Mouse (Mus musculus): ENCODE results near the gene Zfhx2. TPM values are rescaled to one million over a fixed set of nuclear protein-coding genes. Genes with fewer than 3 reads are reported as not detected.

Zfhx2 gene
- polyA plus RNA-seq, 1 experiment from 2014 or later, result 4.3 TPM

DNA sequence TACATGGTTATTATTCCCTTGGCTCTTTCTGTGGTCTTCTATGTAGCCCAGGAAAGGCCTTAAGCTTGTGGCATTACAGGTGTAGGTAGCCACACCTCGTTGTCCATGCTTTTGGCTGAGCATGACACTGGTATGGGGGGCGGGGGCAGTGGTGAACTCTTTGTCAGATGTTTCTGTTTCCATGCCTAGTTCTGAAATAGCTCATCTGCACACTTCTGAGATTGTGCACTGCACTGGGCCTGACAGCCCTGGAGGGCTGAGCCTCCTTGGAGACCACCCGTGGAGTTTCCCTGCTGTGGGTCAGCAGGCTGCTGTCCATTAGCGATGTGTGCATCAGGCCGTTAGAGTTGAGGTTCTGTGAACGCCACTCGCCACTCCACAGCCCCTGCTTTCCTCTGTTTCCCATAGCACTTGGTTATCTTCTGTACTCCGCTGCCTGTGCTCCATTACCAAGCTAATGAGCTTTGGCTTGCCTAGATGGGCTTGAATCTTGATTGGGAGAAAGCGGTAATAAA lies 4.5 kb upstream of the Zfhx2 start:
- no peak for ATAC-seq (ENCODE audit: low FRiP score, low TSS enrichment)
- Histone ChIP-seq H3K4me2 (replicated peaks; ENCODE audit: low read depth, low read length) (peak overlapping the region; percentile 20), H3K9me3 (ENCODE audit: low read length) (no peaks in the 10 kb centered on the region), H3K4me1 (ENCODE audit: insufficient read depth, low read length) (peaks cover 20% of the 10 kb centered on the region), H3K27me3 (ENCODE audit: insufficient read depth, low read length) (no peaks in the 10 kb centered on the region), H3K36me3 (ENCODE audit: insufficient read depth, low read length) (peaks cover 11% of the 10 kb centered on the region; the same call in 1 of the 2 replicates), H3K4me3 (ENCODE audit: low read length) (no peak overlapping the region), H3K27ac (ENCODE audit: low read length) (peak overlapping the region; percentile 39), H3K9ac (replicated peaks; ENCODE audit: low read length) (peak overlapping the region; percentile 35; the same call in 1 of the 2 replicates)
- WGBS, result 54% methylated on average over 9 of the region's 9 CpGs

DNA sequence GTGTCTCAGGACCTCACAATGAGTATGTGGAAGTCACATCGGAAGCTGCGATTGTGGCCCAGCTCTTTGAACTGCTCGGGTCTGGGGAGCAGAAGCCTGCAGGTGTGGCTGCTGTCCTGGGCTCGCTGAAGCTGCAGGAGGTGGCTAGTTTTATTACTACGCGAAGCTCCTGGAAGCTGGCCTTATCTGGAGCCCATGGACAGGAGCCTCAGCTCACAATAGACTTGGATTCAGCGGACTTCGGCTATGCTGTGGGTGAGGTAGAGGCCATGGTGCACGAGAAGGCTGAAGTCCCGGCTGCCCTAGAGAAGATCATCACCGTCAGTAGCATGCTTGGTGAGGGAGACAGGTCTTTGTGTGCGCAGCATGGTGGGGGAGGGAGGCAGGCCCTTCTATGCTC lies 3.5 kb upstream of the Zfhx2 start:
- H3K27me3 ChIP-seq (ENCODE audit: insufficient read depth, low read length), result no peaks in the 10 kb centered on the region
- ATAC-seq (ENCODE audit: low FRiP score, low TSS enrichment), result no peak
- H3K9me3 ChIP-seq (ENCODE audit: low read length), result no peaks in the 10 kb centered on the region
- H3K4me1 ChIP-seq (ENCODE audit: insufficient read depth, low read length), result peaks cover 28% of the 10 kb centered on the region
- H3K4me3 ChIP-seq (ENCODE audit: low read length), result peak overlapping the region; percentile 63
- peak overlapping the region; percentile 74 for H3K9ac ChIP-seq (replicated peaks; ENCODE audit: low read length)
- H3K27ac ChIP-seq (ENCODE audit: low read length), result peak overlapping the region; percentile 78; the same call in 1 of the 2 replicates
- peak overlapping the region; percentile 65 for H3K4me2 ChIP-seq (replicated peaks; ENCODE audit: low read depth, low read length)
- WGBS, result 55% methylated on average over 12 of the region's 12 CpGs
- peaks cover 7% of the 10 kb centered on the region; the same call in 1 of the 2 replicates for H3K36me3 ChIP-seq (ENCODE audit: insufficient read depth, low read length)

DNA sequence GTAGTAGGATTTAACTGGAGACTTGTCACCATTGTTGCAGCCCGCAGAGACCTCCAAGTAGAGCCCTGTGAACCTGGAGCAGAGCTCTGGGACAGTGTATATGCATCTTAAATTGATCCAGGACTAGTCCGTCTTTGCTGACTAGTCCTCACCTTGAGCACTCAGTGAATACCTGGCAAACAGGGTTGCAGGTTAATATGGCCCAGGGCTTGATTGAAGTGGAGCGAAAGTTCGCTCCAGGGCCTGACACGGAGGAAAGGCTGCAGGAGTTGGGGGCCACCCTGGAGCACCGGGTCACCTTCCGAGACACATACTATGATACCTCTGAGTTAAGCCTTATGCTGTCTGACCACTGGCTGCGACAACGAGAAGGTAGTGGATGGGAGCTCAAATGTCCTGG lies 3.1 kb upstream of the Zfhx2 start:
- peaks cover 28% of the 10 kb centered on the region for H3K4me1 ChIP-seq (ENCODE audit: insufficient read depth, low read length)

DNA sequence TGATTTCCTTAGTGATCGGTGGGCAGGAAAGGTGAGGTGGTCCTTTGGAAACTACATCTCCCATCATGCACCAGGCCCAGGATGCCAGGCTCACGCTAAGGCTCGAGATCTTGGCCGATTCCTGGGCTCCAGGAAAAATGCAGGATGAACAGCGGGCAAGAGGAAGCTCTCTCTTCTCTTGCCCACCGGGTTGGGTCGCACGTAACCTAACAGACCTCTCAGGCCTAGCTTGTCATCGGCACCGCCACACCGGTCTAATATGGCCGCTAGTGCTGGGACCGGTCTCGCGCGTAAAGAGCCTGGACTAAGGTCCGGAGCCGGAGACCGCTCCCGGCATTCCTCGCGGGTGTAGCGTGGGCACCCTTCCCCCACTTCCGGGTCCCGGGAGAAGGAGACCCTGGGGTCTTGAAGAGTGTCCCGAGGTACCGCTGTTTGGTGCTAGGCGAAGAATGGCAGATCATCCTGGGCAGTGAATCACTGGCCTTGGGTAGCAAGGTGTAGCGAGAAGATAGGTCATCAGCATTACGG lies 2.6 kb upstream of the Zfhx2 start, which contains the start of gene Thtpa:
Gene Thtpa (plus strand): TSS at position 81 of the 528 bp plus-strand sequence.
- peak within 1 kb of the TSS; percentile 65 for H3K4me2 ChIP-seq (replicated peaks; ENCODE audit: low read depth, low read length)
- H3K9ac ChIP-seq (replicated peaks; ENCODE audit: low read length), result peak within 1 kb of the TSS; percentile 74
- peak; percentile 66 for ATAC-seq (ENCODE audit: low FRiP score, low TSS enrichment)
- H3K4me1 ChIP-seq (ENCODE audit: insufficient read depth, low read length), result peaks cover 28% of the 10 kb centered on the region
- H3K27ac ChIP-seq (ENCODE audit: low read length), result peak within 1 kb of the TSS; percentile 78
- no peaks in the 10 kb centered on the region for H3K27me3 ChIP-seq (ENCODE audit: insufficient read depth, low read length)
- H3K36me3 ChIP-seq (ENCODE audit: insufficient read depth, low read length), result peaks cover 4% of the 10 kb centered on the region; the same call in 1 of the 2 replicates
- H3K4me3 ChIP-seq (ENCODE audit: low read length), result peak within 1 kb of the TSS; percentile 63
- no peaks in the 10 kb centered on the region for H3K9me3 ChIP-seq (ENCODE audit: low read length)
- WGBS, result under 1% methylated on average over 30 of the region's 30 CpGs

More for the DNA sequence above, 3.1 kb upstream of the Zfhx2 start:
- Histone ChIP-seq H3K27ac (ENCODE audit: low read length) (peak overlapping the region; percentile 78), H3K36me3 (ENCODE audit: insufficient read depth, low read length) (peaks cover 7% of the 10 kb centered on the region; the same call in 1 of the 2 replicates), H3K4me2 (replicated peaks; ENCODE audit: low read depth, low read length) (peak overlapping the region; percentile 65), H3K9me3 (ENCODE audit: low read length) (no peaks in the 10 kb centered on the region), H3K9ac (replicated peaks; ENCODE audit: low read length) (peak overlapping the region; percentile 74), H3K4me3 (ENCODE audit: low read length) (peak overlapping the region; percentile 63), H3K27me3 (ENCODE audit: insufficient read depth, low read length) (no peaks in the 10 kb centered on the region)
- 40% methylated on average over 9 of the region's 9 CpGs for WGBS
- no peak for ATAC-seq (ENCODE audit: low FRiP score, low TSS enrichment)

DNA sequence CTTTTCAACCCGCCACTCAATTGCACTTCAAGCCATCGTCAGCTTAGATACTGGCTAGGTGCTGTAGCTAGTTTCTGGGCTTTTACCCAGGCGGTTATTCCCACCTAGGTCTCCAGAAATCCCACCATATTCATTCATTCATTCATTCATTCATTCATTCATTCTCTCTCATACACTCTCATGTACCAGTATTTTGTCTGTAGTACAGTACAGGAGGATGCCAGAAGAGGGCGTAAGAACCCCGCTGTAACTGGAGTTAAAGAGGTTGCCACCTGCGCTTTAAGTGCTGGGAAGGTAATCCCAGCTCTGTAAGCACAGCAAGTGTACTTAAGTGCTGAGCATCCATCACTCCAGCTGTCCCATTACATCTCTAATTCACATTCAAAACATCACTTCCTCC lies 1.8 kb upstream of the Zfhx2 start:
- no peak for ATAC-seq (ENCODE audit: low FRiP score, low TSS enrichment)
- no peak overlapping the region for H3K4me3 ChIP-seq (ENCODE audit: low read length)
- WGBS, result 45% methylated on average over 6 of the region's 6 CpGs

DNA sequence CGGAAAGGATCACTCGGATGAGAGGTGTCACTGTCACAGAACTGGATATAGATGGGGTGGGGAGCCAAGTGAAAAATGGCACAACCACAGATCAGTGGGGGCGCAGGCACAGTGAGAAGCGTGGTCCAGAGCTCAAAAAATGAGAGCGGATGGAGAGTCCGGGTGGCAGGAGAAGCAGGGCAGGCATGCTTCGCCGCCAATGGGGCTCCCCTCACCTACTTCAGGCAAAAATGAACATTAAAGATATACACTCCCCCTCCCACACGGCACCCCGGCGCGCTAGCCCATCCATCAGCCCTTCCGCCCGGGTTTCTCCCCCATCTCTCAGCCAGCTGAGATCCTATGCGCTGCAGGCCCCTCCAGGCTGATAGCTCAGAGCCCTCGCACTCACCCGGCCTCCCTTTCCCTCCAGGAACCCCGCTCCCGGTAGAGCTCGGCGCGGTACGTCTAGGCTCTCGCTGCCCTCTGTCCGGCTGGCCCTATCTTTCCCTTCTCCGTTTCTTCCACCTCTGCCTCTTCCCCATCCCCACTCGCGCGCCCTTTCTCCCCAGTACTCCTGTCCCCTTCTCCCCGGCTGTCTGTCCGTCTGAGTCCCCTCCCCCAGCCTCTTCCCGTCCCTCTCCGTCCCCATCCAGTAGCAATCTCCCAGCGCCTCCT lies 787 bp downstream of the Zfhx2 start:
- no peak for ATAC-seq (ENCODE audit: low FRiP score, low TSS enrichment)
- H3K27ac ChIP-seq (ENCODE audit: low read length), result peak overlapping the region; percentile 79
- H3K4me3 ChIP-seq (ENCODE audit: low read length), result peak overlapping the region; percentile 63
- no peaks in the 10 kb centered on the region for H3K27me3 ChIP-seq (ENCODE audit: insufficient read depth, low read length)
- peak overlapping the region; percentile 75 for H3K4me2 ChIP-seq (replicated peaks; ENCODE audit: low read depth, low read length)
- peak overlapping the region; percentile 72 for H3K9ac ChIP-seq (replicated peaks; ENCODE audit: low read length)
- H3K36me3 ChIP-seq (ENCODE audit: insufficient read depth, low read length), result no peaks in the 10 kb centered on the region
- peaks cover 18% of the 10 kb centered on the region for H3K4me1 ChIP-seq (ENCODE audit: insufficient read depth, low read length)
- H3K9me3 ChIP-seq (ENCODE audit: low read length), result no peaks in the 10 kb centered on the region
- WGBS, result 3% methylated on average over 34 of the region's 34 CpGs

More for the DNA sequence above, 1.8 kb upstream of the Zfhx2 start:
- H3K4me2 ChIP-seq (replicated peaks; ENCODE audit: low read depth, low read length), result peak overlapping the region; percentile 65
- H3K4me1 ChIP-seq (ENCODE audit: insufficient read depth, low read length), result peaks cover 28% of the 10 kb centered on the region
- H3K9me3 ChIP-seq (ENCODE audit: low read length), result no peaks in the 10 kb centered on the region
- no peaks in the 10 kb centered on the region for H3K27me3 ChIP-seq (ENCODE audit: insufficient read depth, low read length)
- no peak overlapping the region for H3K27ac ChIP-seq (ENCODE audit: low read length)
- no peak overlapping the region for H3K9ac ChIP-seq (replicated peaks; ENCODE audit: low read length)
- H3K36me3 ChIP-seq (ENCODE audit: insufficient read depth, low read length), result peaks cover 3% of the 10 kb centered on the region; the same call in 1 of the 2 replicates

DNA sequence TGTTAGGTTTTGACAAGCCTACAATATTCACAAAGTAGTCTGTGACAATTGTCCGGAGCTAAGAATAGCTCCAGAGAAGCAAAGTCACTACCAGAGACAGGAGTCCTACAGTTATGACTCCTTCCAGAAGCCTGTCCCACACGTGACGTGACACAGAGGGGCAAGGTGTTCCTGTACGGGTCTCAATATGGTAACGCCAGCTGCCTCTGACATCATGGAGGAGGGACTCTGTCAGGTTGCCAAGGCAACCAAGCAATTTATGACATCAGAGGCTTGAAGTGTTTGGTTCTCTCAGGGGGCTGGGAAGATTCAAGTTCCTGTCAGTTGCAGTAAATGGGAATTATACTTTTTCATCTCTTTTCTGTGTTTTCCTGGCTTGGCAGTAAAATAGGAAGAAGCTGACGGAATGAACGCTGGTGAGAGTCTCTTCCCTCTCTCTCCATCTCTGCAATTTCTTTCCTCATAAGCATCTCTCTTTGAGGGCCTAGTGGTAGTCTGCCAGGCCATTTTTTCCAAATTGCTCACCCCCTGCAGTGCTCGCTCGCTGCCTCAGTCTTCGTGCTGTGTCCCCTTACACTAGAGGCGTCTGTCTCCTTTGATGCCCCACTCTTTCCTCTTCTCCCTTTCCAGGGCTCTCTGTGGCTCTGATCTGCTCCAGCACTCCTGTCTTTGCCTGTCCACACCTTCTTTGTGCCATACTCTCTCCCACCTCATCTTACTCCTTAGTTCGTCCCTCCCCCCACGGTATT lies 2.8 kb downstream of the Zfhx2 start:
- no peak for ATAC-seq (ENCODE audit: low FRiP score, low TSS enrichment)
- H3K9ac ChIP-seq (replicated peaks; ENCODE audit: low read length), result no peak overlapping the region

DNA sequence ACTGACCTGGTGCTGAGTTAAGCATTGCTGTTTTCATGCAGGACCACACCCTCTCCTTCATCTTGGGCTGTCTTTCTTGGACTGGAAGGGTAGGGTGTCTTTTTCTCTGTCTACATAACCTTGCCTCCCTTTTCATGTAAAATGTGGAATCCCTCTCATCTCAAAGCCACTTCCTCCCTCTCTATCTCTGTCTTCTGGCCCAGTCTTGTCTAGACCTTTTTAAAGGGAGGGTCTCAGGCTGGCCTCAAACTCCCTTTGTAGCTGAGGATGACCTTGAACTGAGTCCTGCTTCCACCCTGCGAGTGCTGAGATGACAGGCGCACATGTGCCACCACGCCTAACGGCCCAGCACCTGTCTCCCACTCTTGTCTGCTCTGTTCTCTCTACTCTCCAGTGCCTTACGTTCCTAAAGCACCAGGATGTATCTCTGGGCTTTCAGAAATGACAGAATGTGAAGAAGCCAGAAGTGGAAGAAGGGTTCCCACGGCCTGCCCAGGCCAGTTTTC lies 6.1 kb downstream of the Zfhx2 start:
- no peak overlapping the region for H3K4me3 ChIP-seq (ENCODE audit: low read length)
- no peak for ATAC-seq (ENCODE audit: low FRiP score, low TSS enrichment)
- WGBS, result 83% methylated on average over 6 of the region's 6 CpGs
- peaks cover 13% of the 10 kb centered on the region for H3K4me1 ChIP-seq (ENCODE audit: insufficient read depth, low read length)
- H3K9ac ChIP-seq (replicated peaks; ENCODE audit: low read length), result no peak overlapping the region
- no peaks in the 10 kb centered on the region for H3K9me3 ChIP-seq (ENCODE audit: low read length)
- H3K27ac ChIP-seq (ENCODE audit: low read length), result no peak overlapping the region
- no peak overlapping the region for H3K4me2 ChIP-seq (replicated peaks; ENCODE audit: low read depth, low read length)
- H3K27me3 ChIP-seq (ENCODE audit: insufficient read depth, low read length), result no peaks in the 10 kb centered on the region
- H3K36me3 ChIP-seq (ENCODE audit: insufficient read depth, low read length), result no peaks in the 10 kb centered on the region

More for the DNA sequence above, 2.8 kb downstream of the Zfhx2 start:
- H3K27ac ChIP-seq (ENCODE audit: low read length), result peak overlapping the region; percentile 46; the same call in 1 of the 2 replicates
- 56% methylated on average over 13 of the region's 13 CpGs for WGBS
- no peak overlapping the region for H3K4me3 ChIP-seq (ENCODE audit: low read length)
- H3K9me3 ChIP-seq (ENCODE audit: low read length), result no peaks in the 10 kb centered on the region
- no peaks in the 10 kb centered on the region for H3K27me3 ChIP-seq (ENCODE audit: insufficient read depth, low read length)
- H3K4me1 ChIP-seq (ENCODE audit: insufficient read depth, low read length), result peaks cover 17% of the 10 kb centered on the region
- no peak overlapping the region for H3K4me2 ChIP-seq (replicated peaks; ENCODE audit: low read depth, low read length)
- no peaks in the 10 kb centered on the region for H3K36me3 ChIP-seq (ENCODE audit: insufficient read depth, low read length)

DNA sequence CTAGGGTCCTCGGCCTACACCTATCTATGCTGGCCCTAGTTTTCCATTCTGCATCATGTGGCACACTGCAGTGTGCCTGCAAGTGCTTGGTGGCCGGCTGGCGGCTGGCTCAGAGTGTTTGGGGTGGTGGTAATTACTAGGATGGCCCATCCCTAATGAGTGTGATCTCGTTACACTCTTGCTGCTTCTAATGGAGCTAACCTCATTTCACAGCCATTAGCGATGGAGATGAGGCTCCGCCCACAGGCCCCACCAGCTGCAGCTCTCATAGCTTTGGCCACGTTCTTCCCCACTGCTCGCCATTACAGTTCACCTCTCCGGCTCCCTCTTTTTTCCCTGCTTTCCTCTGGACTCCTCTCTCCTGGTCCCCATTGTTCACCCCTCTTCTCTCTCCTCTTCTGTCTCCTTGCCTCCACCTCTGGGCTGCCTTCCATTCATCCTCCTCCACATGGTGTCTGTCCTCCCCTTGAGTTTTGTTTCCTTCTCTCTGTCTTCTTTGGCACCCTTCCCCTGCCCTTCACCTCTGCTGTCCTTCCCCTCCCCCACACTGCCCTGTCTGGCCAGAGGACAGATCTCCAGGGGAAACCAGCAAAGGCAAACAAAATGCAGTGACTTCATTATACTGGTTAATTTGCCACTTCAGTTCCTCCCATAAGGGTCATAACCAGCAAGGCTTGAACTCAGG lies 6.7 kb downstream of the Zfhx2 start:
- Histone ChIP-seq H3K4me2 (replicated peaks; ENCODE audit: low read depth, low read length) (no peak overlapping the region), H3K27me3 (ENCODE audit: insufficient read depth, low read length) (no peaks in the 10 kb centered on the region), H3K9me3 (ENCODE audit: low read length) (no peaks in the 10 kb centered on the region), H3K4me1 (ENCODE audit: insufficient read depth, low read length) (peaks cover 9% of the 10 kb centered on the region; the same call in 1 of the 2 replicates), H3K9ac (replicated peaks; ENCODE audit: low read length) (no peak overlapping the region), H3K27ac (ENCODE audit: low read length) (no peak overlapping the region), H3K36me3 (ENCODE audit: insufficient read depth, low read length) (no peaks in the 10 kb centered on the region), H3K4me3 (ENCODE audit: low read length) (no peak overlapping the region)
- 40% methylated on average over 9 of the region's 9 CpGs for WGBS
- peak; percentile 17; the same call in 1 of the 2 replicates for ATAC-seq (ENCODE audit: low FRiP score, low TSS enrichment)
